Mouse (Mus musculus): Measurements from ENCODE around the gene Exoc7. TPM values are rescaled to one million over a fixed set of nuclear protein-coding genes. Genes with fewer than 3 reads are reported as not detected.

Exoc7 gene
- polyA plus RNA-seq, 2 experiments: 57.7 to 72.0 TPM

DNA sequence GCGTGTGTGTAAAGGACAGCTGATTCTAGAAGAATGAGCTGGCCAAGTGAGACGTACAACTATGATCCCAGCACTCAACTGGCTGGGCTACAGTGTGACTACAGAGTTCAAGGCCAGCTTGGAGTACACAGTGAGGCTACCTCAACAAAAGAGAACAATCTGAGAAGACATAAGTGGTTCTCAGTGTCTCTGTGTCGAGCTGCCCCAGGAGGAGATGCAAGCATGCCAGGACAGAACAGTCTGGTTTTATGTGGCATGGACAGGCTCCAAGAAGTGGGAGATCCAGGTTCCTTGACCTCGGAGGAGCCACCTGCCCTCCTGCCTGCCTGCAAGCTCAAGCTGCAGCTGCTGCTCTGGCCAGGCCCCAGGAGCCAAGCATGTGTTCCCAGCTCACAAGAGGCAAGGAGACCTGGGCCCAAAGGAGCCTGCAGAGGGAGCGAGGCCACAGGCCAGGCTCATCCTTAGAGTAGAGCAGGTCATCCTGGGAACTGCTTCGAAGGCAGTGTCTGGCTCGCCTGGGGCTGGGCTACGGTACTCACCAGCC lies 10.8 kb downstream of the Exoc7 start:
- no peak for DNase-seq (ENCODE audit: low spot score)
- Histone ChIP-seq H3K27me3 (ENCODE audit: control insufficient read depth, insufficient read depth, low read length) (no peaks in the 10 kb centered on the region), H3K4me2 (replicated peaks; ENCODE audit: low read depth, low read length, severe bottlenecking) (no peak overlapping the region), H3K36me3 (ENCODE audit: control insufficient read depth, insufficient read depth, low read length) (peaks cover 90% of the 10 kb centered on the region), H3K4me3 (replicated peaks; ENCODE audit: low read length) (no peak overlapping the region), H3K9me3 (ENCODE audit: control insufficient read depth, low read length) (no peaks in the 10 kb centered on the region), H3K9ac (ENCODE audit: low read depth, low read length, severe bottlenecking) (no peak overlapping the region), H3K4me1 (ENCODE audit: control insufficient read depth, insufficient read depth, low read length) (no peaks in the 10 kb centered on the region), H3K27ac (replicated peaks; ENCODE audit: low read depth, low read length) (no peak overlapping the region)
- 86% methylated on average over 8 of the region's 8 CpGs for WGBS
- TF ChIP-seq POLR2A (IDR thresholded peaks at IDR 0.05; ENCODE audit: borderline replicate concordance, extremely low read depth, insufficient read depth, insufficient read length): no peak
- ATAC-seq (ENCODE audit: low FRiP score, low read depth): no peak

DNA sequence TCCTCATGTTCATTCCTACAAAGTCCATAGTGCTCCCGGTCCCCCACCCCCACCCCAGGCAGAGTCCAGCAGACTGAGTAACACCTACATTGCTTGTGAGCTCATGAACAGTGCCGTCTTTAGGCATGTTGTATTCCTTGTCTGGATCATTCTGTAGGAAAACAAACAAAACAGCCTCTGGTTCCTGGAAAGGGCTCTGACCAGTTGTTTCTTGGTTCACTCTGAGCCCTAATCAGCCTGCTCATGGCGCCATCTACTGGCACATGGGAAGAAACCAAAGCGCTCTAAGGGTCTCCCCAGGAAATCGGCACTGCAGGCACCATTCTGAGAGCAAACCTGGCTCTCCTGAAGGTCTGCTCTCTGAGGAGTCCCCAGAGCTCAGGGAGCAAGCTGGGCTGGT lies 12.7 kb downstream of the Exoc7 start:
- TF ChIP-seq POLR2A (IDR thresholded peaks at IDR 0.05; ENCODE audit: borderline replicate concordance, extremely low read depth, insufficient read depth, insufficient read length): no peak
- peaks cover 89% of the 10 kb centered on the region for H3K36me3 ChIP-seq (ENCODE audit: control insufficient read depth, insufficient read depth, low read length)
- no peaks in the 10 kb centered on the region for H3K27me3 ChIP-seq (ENCODE audit: control insufficient read depth, insufficient read depth, low read length)
- ATAC-seq (ENCODE audit: low FRiP score, low read depth) (peak; percentile 45; the same call in 1 of the 2 replicates), DNase-seq (ENCODE audit: low spot score) (peak; percentile 78)
- no peaks in the 10 kb centered on the region for H3K4me1 ChIP-seq (ENCODE audit: control insufficient read depth, insufficient read depth, low read length)
- H3K9ac ChIP-seq (ENCODE audit: low read depth, low read length, severe bottlenecking): no peak overlapping the region
- WGBS: 30% methylated on average over 5 of the region's 5 CpGs
- no peaks in the 10 kb centered on the region for H3K9me3 ChIP-seq (ENCODE audit: control insufficient read depth, low read length)
- no peak overlapping the region for H3K4me3 ChIP-seq (replicated peaks; ENCODE audit: low read length)
- no peak overlapping the region for H3K27ac ChIP-seq (replicated peaks; ENCODE audit: low read depth, low read length)
- H3K4me2 ChIP-seq (replicated peaks; ENCODE audit: low read depth, low read length, severe bottlenecking): no peak overlapping the region

DNA sequence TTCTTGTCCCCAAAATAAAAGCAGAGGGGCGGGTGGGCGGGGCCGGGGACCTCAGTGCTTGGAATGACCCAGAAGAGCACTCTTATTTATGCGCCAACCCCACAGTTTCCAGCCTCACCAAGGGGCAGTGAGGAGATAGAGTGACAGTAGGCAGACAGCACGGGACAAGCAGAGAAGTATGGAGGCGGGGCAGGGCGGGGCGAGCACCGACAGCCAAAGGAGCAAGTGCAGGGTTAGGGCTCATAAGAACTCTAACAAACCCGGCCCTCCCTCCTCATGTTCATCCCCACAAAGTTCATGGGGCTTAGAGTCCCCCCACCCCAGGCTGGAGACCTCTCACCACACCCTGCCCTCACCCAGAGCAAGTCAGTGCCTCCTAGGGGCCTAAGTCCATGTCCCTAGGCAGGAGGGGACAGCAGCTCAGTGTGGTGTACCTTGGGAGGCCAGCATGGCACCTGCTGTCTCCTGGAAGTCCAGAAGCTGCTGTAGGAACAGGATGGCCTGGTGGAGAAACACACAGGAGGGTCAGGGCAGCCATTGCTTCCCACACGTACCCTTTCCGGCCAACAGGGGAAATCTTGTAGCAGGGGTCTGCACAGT lies 13.4 kb downstream of the Exoc7 start:
- Histone ChIP-seq H3K9ac (ENCODE audit: low read depth, low read length, severe bottlenecking) (no peak overlapping the region), H3K9me3 (ENCODE audit: control insufficient read depth, low read length) (no peaks in the 10 kb centered on the region), H3K4me2 (replicated peaks; ENCODE audit: low read depth, low read length, severe bottlenecking) (no peak overlapping the region), H3K27ac (replicated peaks; ENCODE audit: low read depth, low read length) (no peak overlapping the region), H3K36me3 (ENCODE audit: control insufficient read depth, insufficient read depth, low read length) (peaks cover 89% of the 10 kb centered on the region), H3K27me3 (ENCODE audit: control insufficient read depth, insufficient read depth, low read length) (no peaks in the 10 kb centered on the region), H3K4me1 (ENCODE audit: control insufficient read depth, insufficient read depth, low read length) (no peaks in the 10 kb centered on the region), H3K4me3 (replicated peaks; ENCODE audit: low read length) (no peak overlapping the region)
- no peak for TF ChIP-seq POLR2A (IDR thresholded peaks at IDR 0.05; ENCODE audit: borderline replicate concordance, extremely low read depth, insufficient read depth, insufficient read length)
- no peak for ATAC-seq (ENCODE audit: low FRiP score, low read depth)
- 85% methylated on average over 12 of the region's 12 CpGs for WGBS
- no peak for DNase-seq (ENCODE audit: low spot score)

DNA sequence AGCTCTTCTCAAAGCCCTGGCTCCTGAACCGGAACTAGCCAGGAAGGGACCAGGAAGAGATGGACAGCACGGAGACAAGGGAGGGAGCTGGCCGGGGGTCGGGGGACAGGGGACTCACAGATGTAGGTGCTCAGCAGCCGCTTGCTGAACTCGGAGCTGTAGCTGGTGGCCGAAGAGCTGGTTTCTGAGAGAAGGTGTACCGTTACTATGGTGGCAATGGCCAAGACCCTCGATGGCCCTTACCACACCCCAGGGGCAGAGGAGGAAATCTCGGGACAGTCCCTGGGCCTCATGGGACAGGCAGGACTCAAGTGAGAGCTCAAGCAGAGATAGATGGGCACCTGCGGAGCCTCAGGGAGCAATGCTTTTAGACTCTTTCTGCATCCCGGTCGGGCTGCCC lies 14.6 kb downstream of the Exoc7 start:
- H3K4me1 ChIP-seq (ENCODE audit: control insufficient read depth, insufficient read depth, low read length): no peaks in the 10 kb centered on the region
- DNase-seq (ENCODE audit: low spot score): no peak
- H3K4me2 ChIP-seq (replicated peaks; ENCODE audit: low read depth, low read length, severe bottlenecking): no peak overlapping the region
- H3K36me3 ChIP-seq (ENCODE audit: control insufficient read depth, insufficient read depth, low read length): peaks cover 91% of the 10 kb centered on the region
- no peak overlapping the region for H3K9ac ChIP-seq (ENCODE audit: low read depth, low read length, severe bottlenecking)
- H3K27ac ChIP-seq (replicated peaks; ENCODE audit: low read depth, low read length): no peak overlapping the region
- no peak overlapping the region for H3K4me3 ChIP-seq (replicated peaks; ENCODE audit: low read length)
- no peak for TF ChIP-seq POLR2A (IDR thresholded peaks at IDR 0.05; ENCODE audit: borderline replicate concordance, extremely low read depth, insufficient read depth, insufficient read length)
- H3K9me3 ChIP-seq (ENCODE audit: control insufficient read depth, low read length): no peaks in the 10 kb centered on the region
- no peaks in the 10 kb centered on the region for H3K27me3 ChIP-seq (ENCODE audit: control insufficient read depth, insufficient read depth, low read length)
- ATAC-seq (ENCODE audit: low FRiP score, low read depth): no peak
- 91% methylated on average over 12 of the region's 13 CpGs for WGBS

DNA sequence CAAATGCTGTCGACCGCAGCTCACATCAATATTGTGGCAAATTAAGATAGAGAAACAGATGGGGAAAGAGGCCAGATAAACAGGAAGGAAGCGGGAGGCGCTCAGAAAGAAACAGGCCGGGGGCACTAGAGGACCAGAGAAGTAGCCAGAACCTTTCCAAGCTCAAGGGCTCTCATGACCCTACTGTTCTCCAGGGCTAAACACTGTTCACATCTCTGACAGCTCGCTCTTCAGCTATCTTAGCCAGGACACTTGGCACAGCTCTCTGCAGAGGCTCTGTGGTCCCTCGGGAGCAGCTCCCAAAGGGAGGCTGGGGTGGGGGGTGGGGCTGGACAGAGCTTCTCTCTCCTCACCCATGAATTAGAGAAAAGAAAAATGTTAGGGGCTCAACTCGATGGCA lies 16.5 kb downstream of the Exoc7 start:
- ATAC-seq (ENCODE audit: low FRiP score, low read depth) (no peak), DNase-seq (ENCODE audit: low spot score) (no peak)
- no peak overlapping the region for H3K4me3 ChIP-seq (replicated peaks; ENCODE audit: low read length)
- H3K9me3 ChIP-seq (ENCODE audit: control insufficient read depth, low read length): no peaks in the 10 kb centered on the region
- no peak for TF ChIP-seq POLR2A (IDR thresholded peaks at IDR 0.05; ENCODE audit: borderline replicate concordance, extremely low read depth, insufficient read depth, insufficient read length)
- H3K27ac ChIP-seq (replicated peaks; ENCODE audit: low read depth, low read length): no peak overlapping the region
- 66% methylated on average over 8 of the region's 8 CpGs for WGBS
- peaks cover 77% of the 10 kb centered on the region for H3K36me3 ChIP-seq (ENCODE audit: control insufficient read depth, insufficient read depth, low read length)
- H3K4me1 ChIP-seq (ENCODE audit: control insufficient read depth, insufficient read depth, low read length): no peaks in the 10 kb centered on the region
- H3K27me3 ChIP-seq (ENCODE audit: control insufficient read depth, insufficient read depth, low read length): no peaks in the 10 kb centered on the region
- no peak overlapping the region for H3K9ac ChIP-seq (ENCODE audit: low read depth, low read length, severe bottlenecking)
- H3K4me2 ChIP-seq (replicated peaks; ENCODE audit: low read depth, low read length, severe bottlenecking): no peak overlapping the region

Measured in limb, embryonic 14.5 days (tissue).